Mouse (Mus musculus) stomach, embryonic 15.5 days (tissue): ENCODE results near the gene Ampd2. TPM values are rescaled to one million over a fixed set of nuclear protein-coding genes. Genes with fewer than 3 reads are reported as not detected.

Experiments used
- ATAC-seq: fragments of 200-750 bp; cut with Nextera tagmentation; 2 replicates; pipeline ENCODE4 v1.8.0; 2017; ENCODE audit warnings: low read depth, moderate number of reproducible peaks, moderate TSS enrichment; ENCODE audit not compliant: insufficient read depth, low FRiP score
- H3K27ac ChIP-seq: fragments of 300-500 bp; sonication (generic); 2 replicates; pipeline ENCODE4 v1.5.1; 2015; ENCODE audit warnings: mild to moderate bottlenecking, inconsistent platforms
- H3K27me3 ChIP-seq: fragments of 300-500 bp; sonication (generic); replicated peaks from 2 replicates; pipeline ENCODE4 v1.6.1; 2015; ENCODE audit warnings: inconsistent platforms
- H3K36me3 ChIP-seq: fragments of 300-500 bp; sonication (generic); 2 replicates; pipeline ENCODE4 v1.6.1; 2015; ENCODE audit warnings: inconsistent platforms
- H3K4me1 ChIP-seq: fragments of 300-500 bp; sonication (generic); 2 replicates; pipeline ENCODE4 v1.6.1; 2015; ENCODE audit warnings: inconsistent platforms
- H3K4me2 ChIP-seq: fragments of 300-500 bp; sonication (generic); 2 replicates; pipeline ENCODE4 v1.6.1; 2015; ENCODE audit warnings: mild to moderate bottlenecking, inconsistent platforms
- H3K4me3 ChIP-seq: fragments of 300-500 bp; sonication (generic); replicated peaks from 2 replicates; pipeline ENCODE4 v1.5.1; 2015; ENCODE audit warnings: inconsistent platforms
- H3K9ac ChIP-seq: fragments of 300-500 bp; sonication (generic); 2 replicates; pipeline ENCODE4 v1.6.1; 2015; ENCODE audit warnings: inconsistent platforms
- H3K9me3 ChIP-seq: fragments of 300-500 bp; sonication (generic); 2 replicates; pipeline ENCODE4 v1.6.1; 2016; ENCODE audit warnings: inconsistent platforms
- WGBS: fragments of 180-500 bp; shearing (Covaris S2); methylation state at CpG from one replicate; pipeline ENCODE4 v1.1.7; 2015; 5-methylcytosine and 5-hydroxymethylcytosine counted together
- polyA plus RNA-seq: library from polyadenylated mRNA; unstranded; fragments of >200 nt; fragmentation: Nextera tagmentation; extraction: Ambion mirVana; gene quantifications from 2 replicates; pipeline ENCODE4 v1.2.1, GENCODE M21; 2015

The Ampd2 gene
- polyA plus RNA-seq, 1 experiment from 2014 or later = 49.0 TPM

- Histone ChIP-seq H3K4me1 (peaks cover 8% of the 10 kb centered on the region; the same call in 1 of the 2 replicates), H3K36me3 (no peaks in the 10 kb centered on the region), H3K9ac (no peak overlapping the region), H3K27ac (no peak overlapping the region), H3K4me3 (no peak overlapping the region), H3K9me3 (no peaks in the 10 kb centered on the region), H3K4me2 (no peak overlapping the region), H3K27me3 (no peaks in the 10 kb centered on the region)
- no peak; the same call in 1 of the 2 replicates for ATAC-seq
- 55% methylated on average over 6 of the region's 6 CpGs for WGBS
Observed at GRCm38 (mm10) chr3:108067370-108067934, 19.0 kb downstream of the Ampd2 start.

- H3K4me3 ChIP-seq = no peak overlapping the region
- H3K4me1 ChIP-seq = peaks cover 8% of the 10 kb centered on the region; the same call in 1 of the 2 replicates
- no peaks in the 10 kb centered on the region for H3K9me3 ChIP-seq
- no peaks in the 10 kb centered on the region for H3K36me3 ChIP-seq
- H3K9ac ChIP-seq = no peak overlapping the region
- H3K27me3 ChIP-seq = no peaks in the 10 kb centered on the region
- no peak for ATAC-seq
- H3K4me2 ChIP-seq = no peak overlapping the region
- no peak overlapping the region for H3K27ac ChIP-seq
- WGBS = 78% methylated on average over 9 of the region's 9 CpGs
Observed at GRCm38 (mm10) chr3:108065551-108065950, 20.9 kb downstream of the Ampd2 start.

GRCm38 (mm10) chr3:108064672-108065071 lies 21.8 kb downstream of the Ampd2 start:
- H3K36me3 ChIP-seq = no peaks in the 10 kb centered on the region
- no peak for ATAC-seq
- no peak overlapping the region for H3K4me3 ChIP-seq
- no peak overlapping the region for H3K4me2 ChIP-seq
- H3K9me3 ChIP-seq = no peaks in the 10 kb centered on the region
- H3K4me1 ChIP-seq = peaks cover 8% of the 10 kb centered on the region; the same call in 1 of the 2 replicates
- H3K9ac ChIP-seq = no peak overlapping the region
- H3K27ac ChIP-seq = no peak overlapping the region
- WGBS = 66% methylated on average over 4 of the region's 4 CpGs
- H3K27me3 ChIP-seq = no peaks in the 10 kb centered on the region

DNA sequence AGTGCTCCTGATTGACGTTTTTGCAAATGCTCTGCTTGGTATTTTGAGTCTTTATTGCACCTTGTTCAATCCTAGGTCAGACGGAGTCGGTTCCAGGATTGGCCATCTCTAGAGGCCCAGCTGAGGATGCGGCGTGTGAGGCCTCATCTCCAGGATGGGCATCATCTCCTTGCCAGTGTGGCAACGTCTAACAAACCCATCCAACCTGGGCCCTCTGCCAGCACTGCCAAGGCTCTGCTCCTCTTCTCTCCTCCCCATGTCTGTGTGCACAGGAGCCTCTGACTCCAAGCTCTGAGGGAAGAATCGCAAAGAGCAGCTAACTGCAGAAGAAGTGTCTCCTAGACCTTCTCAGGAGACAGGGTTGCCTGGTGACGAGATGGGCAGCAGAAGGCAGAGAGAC lies 23.8 kb downstream of the Ampd2 start:
- 76% methylated on average over 8 of the region's 8 CpGs for WGBS
- no peaks in the 10 kb centered on the region for H3K4me1 ChIP-seq
- no peaks in the 10 kb centered on the region for H3K36me3 ChIP-seq
- peak overlapping the region; percentile 44; the same call in 1 of the 2 replicates for H3K27ac ChIP-seq
- H3K27me3 ChIP-seq = no peaks in the 10 kb centered on the region
- ATAC-seq = no peak
- no peak overlapping the region for H3K9ac ChIP-seq
- no peak overlapping the region for H3K4me2 ChIP-seq
- H3K9me3 ChIP-seq = no peaks in the 10 kb centered on the region
- no peak overlapping the region for H3K4me3 ChIP-seq

GRCm38 (mm10) chr3:108061420-108061819 lies 25.0 kb downstream of the Ampd2 start:
- H3K9me3 ChIP-seq = no peaks in the 10 kb centered on the region
- 0 out of 2 replicates have a peak, but pooled peaks have one; percentile 4 for ATAC-seq
- H3K4me3 ChIP-seq = no peak overlapping the region
- peak overlapping the region; percentile 39 for H3K4me2 ChIP-seq
- no peaks in the 10 kb centered on the region for H3K27me3 ChIP-seq
- H3K36me3 ChIP-seq = no peaks in the 10 kb centered on the region
- no peak overlapping the region for H3K9ac ChIP-seq
- no peaks in the 10 kb centered on the region for H3K4me1 ChIP-seq
- WGBS = 14% methylated on average over 7 of the region's 7 CpGs
- H3K27ac ChIP-seq = peak overlapping the region; percentile 52; the same call in 1 of the 2 replicates

- H3K9me3 ChIP-seq = no peaks in the 10 kb centered on the region
- H3K4me1 ChIP-seq = no peaks in the 10 kb centered on the region
- no peaks in the 10 kb centered on the region for H3K27me3 ChIP-seq
- no peak overlapping the region for H3K4me2 ChIP-seq
- WGBS = 90% methylated on average over 5 of the region's 5 CpGs
- H3K4me3 ChIP-seq = no peak overlapping the region
- H3K27ac ChIP-seq = no peak overlapping the region
- H3K36me3 ChIP-seq = no peaks in the 10 kb centered on the region
- ATAC-seq = no peak
- no peak overlapping the region for H3K9ac ChIP-seq
Observed at GRCm38 (mm10) chr3:108050493-108050892, 36.0 kb downstream of the Ampd2 start.

DNA sequence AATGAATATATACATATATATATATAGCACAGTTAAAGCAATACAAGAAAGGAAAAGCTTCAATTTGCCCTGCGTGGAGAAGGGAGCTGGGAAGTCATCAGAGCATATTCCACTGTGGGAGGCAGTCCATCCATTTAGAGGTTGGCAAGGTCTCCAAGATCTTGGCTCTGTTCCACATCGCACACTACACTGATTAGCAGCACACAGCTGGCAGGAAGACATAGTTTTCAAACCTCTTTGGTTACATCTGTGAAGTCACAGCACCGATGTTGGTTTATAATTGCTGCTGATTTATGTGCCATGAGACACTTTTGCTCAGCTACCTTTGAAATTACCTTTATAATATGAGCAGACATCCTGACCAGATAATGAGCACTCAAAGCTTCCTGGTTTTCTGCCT lies 38.1 kb downstream of the Ampd2 start:
- Histone ChIP-seq H3K27me3 (no peaks in the 10 kb centered on the region), H3K36me3 (no peaks in the 10 kb centered on the region), H3K4me2 (no peak overlapping the region), H3K9ac (no peak overlapping the region), H3K4me1 (no peaks in the 10 kb centered on the region), H3K27ac (no peak overlapping the region), H3K9me3 (no peaks in the 10 kb centered on the region), H3K4me3 (no peak overlapping the region)
- whole genome bisulfite sequencing = 34% methylated on average over 3 of the region's 3 CpGs
- ATAC-seq = no peak

GRCm38 (mm10) chr3:108046944-108047655 lies 39.4 kb downstream of the Ampd2 start:
- ATAC-seq = no peak
- 71% methylated on average over 2 of the region's 2 CpGs for WGBS
- H3K27ac ChIP-seq = no peak overlapping the region

DNA sequence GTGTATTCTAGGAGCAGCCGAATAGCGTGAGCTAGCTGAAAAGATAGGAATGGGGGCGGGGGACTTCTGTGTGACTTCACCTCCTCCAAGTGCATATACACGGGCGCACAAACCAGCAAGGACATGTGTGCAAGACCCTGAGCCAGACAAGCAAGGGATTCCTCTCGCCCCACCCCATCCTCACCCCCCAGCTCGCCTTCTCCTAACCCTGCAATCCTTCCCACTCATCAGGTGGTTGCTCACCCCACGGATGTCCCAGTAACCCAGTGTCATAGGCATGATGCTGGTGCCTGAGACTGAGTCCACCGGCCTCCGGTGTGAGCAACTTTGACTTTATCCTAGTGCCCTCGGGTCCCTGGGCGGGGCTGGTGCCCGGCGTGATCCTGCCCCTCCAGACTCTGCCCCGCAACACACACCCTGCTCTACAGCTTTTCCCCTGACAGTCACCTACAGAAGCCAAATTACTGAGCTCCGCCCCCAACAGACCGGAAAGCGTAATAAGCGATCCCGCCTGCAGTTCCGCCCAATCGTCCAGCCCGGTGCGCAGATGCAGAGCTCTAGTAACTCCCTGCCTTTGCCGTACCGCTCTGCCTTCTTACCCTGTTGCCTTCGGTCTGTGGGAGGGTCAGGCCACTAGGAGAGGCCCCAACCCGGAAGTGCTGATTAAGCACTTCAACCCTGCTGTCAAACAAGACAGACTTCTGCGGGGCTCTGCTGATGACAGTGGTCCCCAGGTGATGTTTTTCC lies 41.9 kb downstream of the Ampd2 start, which contains the start of gene Gstm4:
Gstm4 (minus strand) TSS at position 501 of the 747 bp plus-strand sequence.
- Histone ChIP-seq H3K4me1 (no peaks in the 10 kb centered on the region), H3K27ac (peak within 1 kb of the TSS; percentile 70), H3K9ac (peak within 1 kb of the TSS; percentile 44; the same call in 1 of the 2 replicates), H3K36me3 (no peaks in the 10 kb centered on the region), H3K27me3 (no peaks in the 10 kb centered on the region), H3K4me3 (peak within 1 kb of the TSS; percentile 53), H3K4me2 (peak within 1 kb of the TSS; percentile 90), H3K9me3 (no peaks in the 10 kb centered on the region)
- ATAC-seq = peak; percentile 92
- WGBS = 4% methylated on average over 29 of the region's 29 CpGs

More at GRCm38 (mm10) chr3:108046944-108047655, 39.4 kb downstream of the Ampd2 start:
- Histone ChIP-seq H3K4me2 (no peak overlapping the region), H3K9ac (no peak overlapping the region), H3K4me1 (no peaks in the 10 kb centered on the region), H3K4me3 (no peak overlapping the region), H3K27me3 (no peaks in the 10 kb centered on the region), H3K9me3 (no peaks in the 10 kb centered on the region), H3K36me3 (no peaks in the 10 kb centered on the region)

DNA sequence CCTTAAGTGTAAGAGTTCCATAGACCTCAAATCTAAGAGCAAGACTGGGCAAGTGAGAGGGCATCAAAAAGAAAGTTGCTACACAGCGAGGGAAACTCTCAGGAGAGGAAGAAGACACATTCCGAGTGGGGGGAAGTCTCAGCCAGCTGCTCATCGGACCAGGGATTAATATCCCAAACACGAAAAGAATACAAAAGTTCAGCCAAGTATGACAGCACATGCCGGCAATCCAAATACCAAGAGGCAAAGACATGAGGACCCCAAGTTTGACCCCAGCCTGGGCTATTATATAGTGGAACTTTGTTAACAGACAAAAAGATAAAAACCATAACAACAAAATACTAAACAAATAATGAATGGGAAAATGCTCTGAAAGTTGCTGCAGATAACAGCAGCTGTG lies 53.3 kb downstream of the Ampd2 start:
- no peak overlapping the region for H3K9ac ChIP-seq
- 50% methylated on average over 5 of the region's 5 CpGs for WGBS
- no peak overlapping the region for H3K4me2 ChIP-seq
- H3K27me3 ChIP-seq = no peaks in the 10 kb centered on the region
- H3K4me3 ChIP-seq = no peak overlapping the region
- no peaks in the 10 kb centered on the region for H3K36me3 ChIP-seq
- H3K27ac ChIP-seq = no peak overlapping the region
- no peak for ATAC-seq
- H3K9me3 ChIP-seq = no peaks in the 10 kb centered on the region
- no peaks in the 10 kb centered on the region for H3K4me1 ChIP-seq

GRCm38 (mm10) chr3:108032113-108032512 lies 54.3 kb downstream of the Ampd2 start:
- H3K9ac ChIP-seq = no peak overlapping the region
- no peak overlapping the region for H3K27ac ChIP-seq
- H3K27me3 ChIP-seq = no peaks in the 10 kb centered on the region
- ATAC-seq = no peak
- H3K4me3 ChIP-seq = no peak overlapping the region
- no peaks in the 10 kb centered on the region for H3K9me3 ChIP-seq
- H3K4me2 ChIP-seq = no peak overlapping the region
- H3K36me3 ChIP-seq = no peaks in the 10 kb centered on the region
- no peaks in the 10 kb centered on the region for H3K4me1 ChIP-seq
